Mouse (Mus musculus) embryonic fibroblast, embryonic 13.5 days (primary cell): ENCODE measurements around the gene Caprin1.

Experiments used
- CTCF ChIP-seq: IDR thresholded peaks from 2 replicates; pipeline ENCODE4 v1.5.1; 2011; ENCODE audit warnings: mild to moderate bottlenecking, control low read depth, low read length, moderate library complexity, borderline replicate concordance; ENCODE audit not compliant: insufficient read depth
- POLR2A ChIP-seq: IDR thresholded peaks from 2 replicates; pipeline ENCODE4 v1.6.1; 2011; ENCODE audit warnings: low read depth, mild to moderate bottlenecking, control low read depth, low read length, moderate library complexity

- TF ChIP-seq CTCF (no peak), POLR2A (no peak)
Measured at GRCm38 (mm10) chr2:103828900-103829299, 31.5 kb upstream of the Caprin1 start.
